Mouse (Mus musculus) kidney, embryonic 15.5 days (tissue): Measurements from ENCODE around the gene Fgf5. TPM values are rescaled to one million over a fixed set of nuclear protein-coding genes. Genes with fewer than 3 reads are reported as not detected.

Experiments used
- ATAC-seq: fragments of 200-750 bp; cut with Nextera tagmentation; replicated peaks from 2 replicates; pipeline ENCODE4 v1.8.0; 2017; ENCODE audit warnings: moderate TSS enrichment; ENCODE audit not compliant: low FRiP score
- H3K27ac ChIP-seq: fragments of 300-500 bp; sonication (generic); 2 replicates; pipeline ENCODE4 v1.5.1; 2015; ENCODE audit warnings: mild to moderate bottlenecking, inconsistent platforms
- H3K27me3 ChIP-seq: fragments of 300-500 bp; sonication (generic); 2 replicates; pipeline ENCODE4 v1.6.1; 2015; ENCODE audit warnings: inconsistent platforms
- H3K36me3 ChIP-seq: fragments of 300-500 bp; sonication (generic); 2 replicates; pipeline ENCODE4 v1.6.1; 2015; ENCODE audit warnings: inconsistent platforms
- H3K4me1 ChIP-seq: fragments of 300-500 bp; sonication (generic); 2 replicates; pipeline ENCODE4 v1.6.1; 2015; ENCODE audit warnings: inconsistent platforms
- H3K4me2 ChIP-seq: fragments of 300-500 bp; sonication (generic); 2 replicates; pipeline ENCODE4 v1.6.1; 2015; ENCODE audit warnings: moderate library complexity, mild to moderate bottlenecking, inconsistent platforms
- H3K4me3 ChIP-seq: fragments of 300-500 bp; sonication (generic); replicated peaks from 2 replicates; pipeline ENCODE4 v1.5.1; 2015; ENCODE audit warnings: mild to moderate bottlenecking, inconsistent platforms
- H3K9ac ChIP-seq: fragments of 300-500 bp; sonication (generic); 2 replicates; pipeline ENCODE4 v1.6.1; 2015; ENCODE audit warnings: mild to moderate bottlenecking, inconsistent platforms
- H3K9me3 ChIP-seq: fragments of 300-500 bp; sonication (generic); replicated peaks from 2 replicates; pipeline ENCODE4 v1.6.1; 2016; ENCODE audit warnings: inconsistent platforms
- WGBS: fragments of 180-500 bp; shearing (Covaris S2); methylation state at CpG from one replicate; pipeline ENCODE4 v1.1.7; 2015; ENCODE audit warnings: mixed read lengths; 5-methylcytosine and 5-hydroxymethylcytosine counted together
- polyA plus RNA-seq: library from polyadenylated mRNA; unstranded; fragments of >200 nt; fragmentation: Nextera tagmentation; extraction: Ambion mirVana; gene quantifications from 2 replicates; pipeline ENCODE4 v1.2.1, GENCODE M21; 2015

Fgf5 gene
- polyA plus RNA-seq = 0.48 and 0.49 TPM in 2 replicates

DNA sequence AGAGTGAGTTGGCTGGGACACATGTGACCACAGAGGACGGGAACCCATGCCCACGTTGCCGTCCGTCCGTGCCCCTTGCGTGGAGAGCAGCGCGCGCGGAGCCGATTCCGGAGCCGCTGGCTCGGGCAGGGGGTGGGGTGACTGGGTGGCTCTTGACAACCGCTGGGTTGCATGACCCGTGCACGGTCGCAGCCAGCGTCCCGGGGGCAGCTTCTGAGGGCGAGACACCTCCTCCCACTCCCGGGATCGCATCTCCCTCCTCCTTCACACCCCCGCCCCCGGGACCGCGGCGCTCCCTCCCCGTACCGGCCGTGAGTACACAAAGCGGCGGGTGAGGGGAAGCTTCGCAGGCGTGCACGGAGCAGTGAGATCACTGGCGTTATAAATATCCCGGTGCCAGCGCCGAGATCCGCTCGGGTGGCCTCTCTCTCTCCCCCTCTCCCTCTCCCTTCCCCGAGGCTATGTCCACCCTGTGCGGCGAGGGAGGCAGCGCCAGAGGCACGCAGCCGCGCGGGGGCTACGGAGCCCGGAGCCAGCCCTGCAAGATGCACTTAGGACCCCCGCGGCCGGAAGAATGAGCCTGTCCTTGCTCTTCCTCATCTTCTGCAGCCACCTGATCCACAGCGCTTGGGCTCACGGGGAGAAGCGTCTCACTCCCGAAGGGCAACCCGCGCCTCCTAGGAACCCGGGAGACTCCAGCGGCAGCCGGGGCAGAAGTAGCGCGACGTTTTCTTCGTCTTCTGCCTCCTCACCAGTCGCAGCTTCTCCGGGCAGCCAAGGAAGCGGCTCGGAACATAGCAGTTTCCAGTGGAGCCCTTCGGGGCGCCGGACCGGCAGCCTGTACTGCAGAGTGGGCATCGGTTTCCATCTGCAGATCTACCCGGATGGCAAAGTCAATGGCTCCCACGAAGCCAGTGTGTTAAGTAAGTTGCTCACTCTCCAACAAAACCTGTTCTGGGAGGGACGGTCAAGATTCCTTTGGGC, at the start of gene Fgf5:
Fgf5 (plus strand) TSS at position 347 of the 984 bp plus-strand sequence.
- H3K27ac ChIP-seq = no peak within 1 kb of the TSS
- H3K9ac ChIP-seq = peak within 1 kb of the TSS; percentile 45
- peaks cover 23% of the 10 kb centered on the region for H3K4me1 ChIP-seq
- WGBS = under 1% methylated on average over 80 of the region's 80 CpGs
- peak within 1 kb of the TSS; percentile 60 for H3K4me3 ChIP-seq
- ATAC-seq = peak; percentile 85
- peak within 1 kb of the TSS; percentile 100 for H3K4me2 ChIP-seq
- H3K9me3 ChIP-seq = no peaks in the 10 kb centered on the region
- no peaks in the 10 kb centered on the region for H3K36me3 ChIP-seq
- peaks cover 82% of the 10 kb centered on the region for H3K27me3 ChIP-seq

DNA sequence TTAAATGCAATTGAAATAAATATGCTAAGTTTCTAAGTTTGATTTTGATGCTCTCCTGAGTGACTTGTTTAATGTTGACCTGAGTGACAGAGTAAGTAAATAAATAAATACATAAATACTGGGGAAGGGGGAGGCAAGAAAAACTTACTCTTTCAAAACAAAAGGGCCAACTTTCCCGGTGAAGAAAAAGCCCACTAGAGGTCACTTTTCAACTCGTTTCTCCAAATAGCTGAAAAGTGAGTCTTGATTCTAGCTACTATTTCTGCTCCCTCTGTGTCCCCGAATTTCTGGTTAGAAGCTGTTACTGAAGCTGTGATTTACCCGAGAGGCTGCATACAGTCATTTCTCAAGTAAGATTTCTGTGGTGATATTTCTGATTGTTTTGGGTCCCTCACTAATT, 41.5 kb upstream of the Fgf5 start:
- H3K27ac ChIP-seq = no peak overlapping the region
- ATAC-seq = no peak
- WGBS = 56% methylated on average over 4 of the region's 4 CpGs
- no peaks in the 10 kb centered on the region for H3K36me3 ChIP-seq
- H3K4me2 ChIP-seq = no peak overlapping the region
- H3K27me3 ChIP-seq = no peaks in the 10 kb centered on the region
- H3K4me1 ChIP-seq = no peaks in the 10 kb centered on the region
- H3K9ac ChIP-seq = no peak overlapping the region
- no peak overlapping the region for H3K4me3 ChIP-seq
- H3K9me3 ChIP-seq = no peaks in the 10 kb centered on the region

DNA sequence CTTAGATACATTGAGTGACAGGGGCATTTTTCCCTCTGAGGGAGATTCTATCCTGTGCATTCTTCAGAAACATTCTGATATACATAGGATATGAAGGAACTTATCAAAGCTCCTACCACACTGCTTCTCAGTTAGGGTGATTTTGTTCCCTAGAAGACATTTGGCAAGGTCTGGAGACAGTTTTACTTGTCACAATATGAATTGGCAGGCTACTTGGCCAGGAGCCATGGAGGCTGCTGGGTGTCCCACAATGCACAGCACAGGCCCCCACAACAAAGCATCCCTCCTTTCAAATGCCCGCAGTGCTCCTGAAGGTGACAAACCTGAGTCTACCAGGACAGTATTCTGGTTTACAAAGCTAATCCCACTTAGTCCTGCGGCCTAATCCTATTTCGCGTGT, 32.0 kb upstream of the Fgf5 start:
- Histone ChIP-seq H3K9me3 (no peaks in the 10 kb centered on the region), H3K36me3 (no peaks in the 10 kb centered on the region), H3K4me2 (no peak overlapping the region), H3K27me3 (no peaks in the 10 kb centered on the region), H3K9ac (no peak overlapping the region), H3K4me3 (no peak overlapping the region), H3K4me1 (0 out of 2 replicates have a peak, but pooled peaks cover 3% of the 10 kb centered on the region), H3K27ac (no peak overlapping the region)
- ATAC-seq = no peak
- 86% methylated on average over 4 of the region's 4 CpGs for WGBS

DNA sequence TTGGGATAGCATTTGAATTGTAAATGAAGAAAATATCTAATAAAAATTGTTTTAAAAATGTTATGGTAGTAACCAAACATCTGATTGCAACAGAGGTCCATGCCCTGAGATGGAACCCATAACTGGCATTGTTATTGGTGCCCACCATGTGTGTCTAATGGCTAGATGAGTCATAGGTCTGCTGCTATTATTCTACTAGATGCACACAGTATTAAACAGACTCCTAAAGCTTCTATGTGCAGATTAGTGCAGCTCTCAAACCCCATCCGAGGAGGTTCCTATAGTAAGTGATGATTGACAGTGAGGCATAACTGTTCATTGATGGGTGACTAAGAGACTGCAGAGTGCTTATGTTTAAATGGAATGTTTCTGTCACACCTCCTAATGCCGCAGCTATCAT, 27.3 kb upstream of the Fgf5 start:
- Histone ChIP-seq H3K27me3 (no peaks in the 10 kb centered on the region), H3K9me3 (no peaks in the 10 kb centered on the region), H3K4me3 (no peak overlapping the region), H3K4me2 (no peak overlapping the region), H3K4me1 (no peaks in the 10 kb centered on the region), H3K27ac (no peak overlapping the region), H3K36me3 (no peaks in the 10 kb centered on the region), H3K9ac (no peak overlapping the region)
- 77% methylated on average over 2 of the region's 2 CpGs for WGBS
- no peak for ATAC-seq

DNA sequence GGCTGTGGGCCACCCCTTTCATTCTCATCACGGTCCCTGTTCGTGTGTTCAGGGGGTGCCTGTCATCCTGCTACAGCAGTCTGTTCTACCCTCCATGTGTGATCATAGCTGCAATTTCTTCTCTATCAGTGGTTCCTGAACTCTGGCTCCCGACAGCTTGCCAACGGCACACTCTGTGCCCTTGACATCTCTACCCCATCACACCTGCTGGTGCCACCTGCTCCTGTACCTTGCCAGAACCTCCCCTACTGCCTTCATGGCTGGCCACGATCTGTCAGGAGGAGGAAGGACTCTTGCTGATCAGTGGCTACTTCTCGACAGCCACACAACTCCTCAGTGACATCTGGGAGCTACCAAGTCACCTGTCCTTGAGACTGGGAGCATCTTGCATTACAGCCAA, 24.5 kb upstream of the Fgf5 start:
- WGBS = 85% methylated on average over 6 of the region's 6 CpGs
- H3K4me1 ChIP-seq = no peaks in the 10 kb centered on the region
- no peak overlapping the region for H3K9ac ChIP-seq
- no peak overlapping the region for H3K4me3 ChIP-seq
- no peaks in the 10 kb centered on the region for H3K27me3 ChIP-seq
- no peak for ATAC-seq
- no peak overlapping the region for H3K4me2 ChIP-seq
- H3K36me3 ChIP-seq = no peaks in the 10 kb centered on the region
- H3K27ac ChIP-seq = no peak overlapping the region
- H3K9me3 ChIP-seq = no peaks in the 10 kb centered on the region

DNA sequence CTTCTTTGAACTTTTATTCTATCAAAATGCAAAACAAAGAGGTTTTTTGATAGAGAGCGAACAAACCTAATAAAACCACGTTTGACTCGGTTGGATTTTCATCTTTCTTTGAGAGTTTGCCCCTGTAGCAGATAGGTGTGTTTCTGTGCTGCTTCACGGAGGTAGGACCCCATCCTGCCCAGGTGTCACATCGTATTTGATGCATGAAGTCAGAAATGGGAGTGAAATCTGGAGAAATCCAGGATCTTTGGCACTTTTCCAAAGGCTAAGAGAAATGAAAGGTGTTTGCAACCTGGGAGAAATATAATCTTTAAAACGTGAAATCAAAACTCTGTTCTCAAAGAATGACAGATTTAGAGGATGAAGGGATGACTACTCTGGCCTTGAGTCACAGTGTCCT, 15.5 kb upstream of the Fgf5 start:
- no peaks in the 10 kb centered on the region for H3K27me3 ChIP-seq
- no peaks in the 10 kb centered on the region for H3K36me3 ChIP-seq
- no peaks in the 10 kb centered on the region for H3K9me3 ChIP-seq
- no peak overlapping the region for H3K27ac ChIP-seq
- H3K4me2 ChIP-seq = no peak overlapping the region
- H3K4me3 ChIP-seq = no peak overlapping the region
- no peak overlapping the region for H3K9ac ChIP-seq
- 81% methylated on average over 6 of the region's 6 CpGs for WGBS
- no peaks in the 10 kb centered on the region for H3K4me1 ChIP-seq
- ATAC-seq = no peak

DNA sequence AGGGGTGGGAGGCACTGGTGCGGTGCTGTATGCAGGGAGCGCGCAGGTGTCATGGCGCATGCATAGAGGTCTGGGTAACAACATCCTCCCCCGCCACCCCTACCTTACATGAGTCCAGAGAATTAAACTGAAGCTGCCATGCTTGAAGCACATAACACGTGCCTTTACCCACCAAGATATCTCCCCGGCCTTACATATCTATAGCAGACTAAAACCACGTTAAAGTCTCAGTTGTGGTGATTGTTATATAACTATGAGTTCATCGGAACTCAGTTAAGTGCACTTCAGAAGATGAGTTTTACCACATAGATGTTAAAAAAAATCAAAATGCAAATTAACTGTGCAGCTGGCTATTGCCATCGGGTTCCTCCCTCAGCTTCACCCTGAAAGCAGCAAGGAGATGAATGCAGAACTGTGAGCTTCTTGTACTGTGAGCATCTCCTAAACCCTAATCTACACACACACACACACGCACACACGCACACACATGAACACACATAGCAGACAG, 12.6 kb upstream of the Fgf5 start:
- no peak overlapping the region for H3K4me3 ChIP-seq
- H3K27me3 ChIP-seq = no peaks in the 10 kb centered on the region
- no peaks in the 10 kb centered on the region for H3K36me3 ChIP-seq
- WGBS = 92% methylated on average over 12 of the region's 12 CpGs
- ATAC-seq = no peak
- no peaks in the 10 kb centered on the region for H3K4me1 ChIP-seq
- H3K4me2 ChIP-seq = no peak overlapping the region
- no peaks in the 10 kb centered on the region for H3K9me3 ChIP-seq
- no peak overlapping the region for H3K27ac ChIP-seq
- H3K9ac ChIP-seq = no peak overlapping the region

DNA sequence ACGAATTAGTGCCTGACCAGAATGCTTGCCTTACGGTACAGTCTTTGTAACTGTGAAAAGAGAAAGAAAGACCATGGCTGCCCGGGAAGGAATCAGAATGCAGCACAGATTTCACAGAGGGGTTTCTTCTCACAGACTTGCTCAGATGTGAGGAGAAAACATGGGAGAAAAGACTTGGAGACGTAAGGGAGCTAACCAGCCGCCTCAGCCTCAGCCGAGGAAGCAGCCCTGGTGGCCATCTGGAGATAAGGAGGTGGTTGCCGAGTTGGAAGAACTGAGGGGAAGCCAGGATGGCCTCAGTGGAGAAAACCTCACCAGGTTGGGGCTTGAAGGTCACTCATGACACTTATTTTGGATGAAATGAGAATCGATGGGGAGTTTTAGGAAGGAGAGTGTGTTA, 8.7 kb upstream of the Fgf5 start:
- Histone ChIP-seq H3K4me2 (no peak overlapping the region), H3K9ac (no peak overlapping the region), H3K27ac (no peak overlapping the region), H3K36me3 (no peaks in the 10 kb centered on the region), H3K27me3 (peaks cover 12% of the 10 kb centered on the region; the same call in 1 of the 2 replicates), H3K4me1 (no peaks in the 10 kb centered on the region), H3K9me3 (no peaks in the 10 kb centered on the region), H3K4me3 (no peak overlapping the region)
- ATAC-seq = no peak
- 68% methylated on average over 8 of the region's 8 CpGs for WGBS

DNA sequence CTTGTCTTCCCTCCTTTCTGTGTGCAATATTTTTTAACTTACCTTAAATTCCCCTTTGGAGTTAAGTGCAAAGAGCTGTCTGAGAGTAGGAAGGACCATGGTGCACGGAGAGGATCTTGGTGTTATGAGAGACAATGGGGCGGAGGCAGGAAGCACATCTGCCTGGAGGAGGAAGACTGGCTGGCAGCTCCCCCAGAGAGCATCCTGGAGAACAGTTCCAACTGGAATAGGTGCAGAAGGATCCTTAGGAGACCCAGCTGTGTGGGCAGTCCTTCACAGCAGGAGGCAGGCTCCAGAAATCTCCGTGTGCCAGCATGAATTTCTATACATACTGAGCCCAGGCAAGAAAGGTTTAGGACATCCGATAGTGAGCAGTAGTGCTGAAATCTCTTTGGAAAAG, 8.0 kb upstream of the Fgf5 start:
- H3K4me3 ChIP-seq = no peak overlapping the region
- H3K36me3 ChIP-seq = no peaks in the 10 kb centered on the region
- peaks cover 17% of the 10 kb centered on the region for H3K27me3 ChIP-seq
- H3K9ac ChIP-seq = no peak overlapping the region
- H3K4me2 ChIP-seq = no peak overlapping the region
- no peak overlapping the region for H3K27ac ChIP-seq
- ATAC-seq = no peak
- H3K4me1 ChIP-seq = no peaks in the 10 kb centered on the region
- 44% methylated on average over 4 of the region's 4 CpGs for WGBS
- H3K9me3 ChIP-seq = no peaks in the 10 kb centered on the region

DNA sequence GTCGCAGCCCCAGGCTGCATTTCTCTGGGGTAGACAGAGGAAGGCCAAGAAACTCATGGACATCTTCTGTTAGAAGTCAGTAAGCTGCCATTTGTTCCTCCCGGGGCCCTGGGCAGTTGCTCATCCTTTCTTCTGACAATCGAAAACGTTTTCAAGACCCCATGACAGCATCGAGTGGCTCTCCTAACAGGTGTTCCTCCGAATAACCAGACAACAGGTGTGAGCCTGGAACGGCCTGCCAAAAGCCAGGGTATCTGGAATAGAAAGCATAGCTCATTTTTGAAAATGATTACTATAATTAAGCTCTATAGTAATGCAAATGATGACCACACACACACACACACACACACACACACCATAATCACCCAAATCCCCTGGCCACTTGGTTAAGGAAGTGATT, 7.2 kb upstream of the Fgf5 start:
- no peaks in the 10 kb centered on the region for H3K4me1 ChIP-seq
- H3K27me3 ChIP-seq = peaks cover 23% of the 10 kb centered on the region
- ATAC-seq = no peak
- WGBS = 79% methylated on average over 7 of the region's 7 CpGs
- no peaks in the 10 kb centered on the region for H3K36me3 ChIP-seq
- H3K27ac ChIP-seq = no peak overlapping the region
- no peak overlapping the region for H3K9ac ChIP-seq
- H3K4me2 ChIP-seq = no peak overlapping the region
- no peaks in the 10 kb centered on the region for H3K9me3 ChIP-seq
- no peak overlapping the region for H3K4me3 ChIP-seq

DNA sequence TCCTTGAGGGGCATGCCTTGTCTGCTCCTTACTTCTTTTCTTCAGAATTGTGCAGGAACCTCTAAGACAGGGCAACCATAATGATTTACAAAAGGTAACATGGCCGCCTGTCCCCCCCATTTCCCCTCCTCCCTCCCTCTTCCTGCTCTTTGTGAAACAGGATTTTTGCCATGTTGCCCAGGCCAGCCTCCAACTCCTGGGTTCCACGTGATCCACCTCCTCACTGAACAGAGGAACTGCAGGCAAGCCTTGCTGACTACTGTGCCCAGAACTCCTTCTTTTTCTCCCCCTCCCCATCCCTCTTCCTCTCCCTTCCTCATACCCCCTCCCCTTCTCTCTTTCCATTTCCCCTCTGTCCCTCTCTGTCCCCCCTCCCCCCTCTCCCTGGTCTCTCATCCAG, 6.5 kb upstream of the Fgf5 start:
- H3K9me3 ChIP-seq = no peaks in the 10 kb centered on the region
- ATAC-seq = no peak
- no peak overlapping the region for H3K4me3 ChIP-seq
- no peak overlapping the region for H3K27ac ChIP-seq
- peaks cover 30% of the 10 kb centered on the region for H3K27me3 ChIP-seq
- 47% methylated on average over 2 of the region's 2 CpGs for WGBS
- H3K36me3 ChIP-seq = no peaks in the 10 kb centered on the region
- no peaks in the 10 kb centered on the region for H3K4me1 ChIP-seq
- no peak overlapping the region for H3K4me2 ChIP-seq
- no peak overlapping the region for H3K9ac ChIP-seq

DNA sequence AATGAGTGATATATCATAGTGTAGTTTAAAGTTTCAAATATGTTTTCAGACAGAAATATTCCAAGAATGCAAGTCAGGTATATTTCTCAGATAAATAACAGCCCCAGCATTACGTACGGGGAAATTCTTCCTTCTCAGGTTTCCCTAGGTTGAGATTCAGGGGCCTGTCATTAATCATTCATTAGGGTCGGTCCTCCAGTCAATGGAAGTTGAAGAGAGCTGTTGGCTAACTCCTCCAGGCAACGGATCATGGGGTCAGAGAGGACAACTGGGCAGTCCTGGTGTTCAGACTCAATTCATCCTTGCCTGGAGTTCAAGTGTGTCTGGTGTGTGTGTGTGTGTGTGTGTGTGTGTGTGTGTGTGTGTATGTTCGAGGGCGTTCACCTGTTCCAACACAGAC, 837 bp upstream of the Fgf5 start:
- Histone ChIP-seq H3K36me3 (no peaks in the 10 kb centered on the region), H3K4me2 (peak overlapping the region; percentile 100), H3K9ac (no peak overlapping the region), H3K9me3 (no peaks in the 10 kb centered on the region), H3K27ac (no peak overlapping the region), H3K4me3 (peak overlapping the region; percentile 60; the same call in 1 of the 2 replicates), H3K27me3 (peaks cover 77% of the 10 kb centered on the region), H3K4me1 (peaks cover 23% of the 10 kb centered on the region)
- 18% methylated on average over 6 of the region's 6 CpGs for WGBS
- ATAC-seq = peak; percentile 57
